Mouse (Mus musculus): ENCODE measurements at regions not wholly inside any gene's neighbourhood (a gene's known extent, or its start where the extent isn't known, plus 50 kb on each side); places are given as distances from the start of the nearest gene placed in this dataset.
A peak's percentile ranks its signal among the peaks of the same experiment; 100 is the strongest.

DNA sequence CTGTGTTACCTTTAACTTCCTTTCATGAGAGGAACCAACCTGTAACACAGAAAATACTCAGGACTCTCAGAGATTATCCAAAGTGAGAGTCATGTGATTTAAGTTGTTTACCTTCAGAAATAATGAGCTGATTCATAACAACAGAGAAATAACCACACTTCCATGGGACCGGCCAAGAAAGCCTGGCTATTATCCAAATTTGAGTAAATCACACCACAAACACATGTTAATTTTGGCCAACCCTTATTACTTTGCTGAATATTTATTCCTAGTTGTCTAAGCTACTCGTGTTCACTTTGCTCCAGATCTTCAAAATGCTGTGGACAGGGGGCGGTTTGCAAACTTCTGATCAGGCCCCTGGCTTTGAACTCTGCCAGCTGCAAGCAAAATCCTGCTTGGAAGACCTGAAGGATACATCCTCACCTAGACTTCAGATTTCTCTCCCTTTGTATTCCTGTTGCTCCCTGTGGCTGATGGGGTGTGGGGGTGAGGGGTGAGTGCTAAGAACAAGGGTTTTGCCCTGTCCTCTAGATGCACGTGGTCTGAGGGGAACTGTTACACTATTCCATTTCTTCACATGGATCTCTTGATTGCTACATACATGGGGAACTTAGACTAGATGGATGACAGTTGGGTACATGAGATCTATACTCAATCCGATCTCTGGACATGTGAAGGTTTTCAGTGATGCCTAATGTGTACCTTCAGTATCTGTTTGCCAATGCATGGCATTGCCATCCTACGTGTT, 468.2 kb downstream of the Lmo4 start:
- Histone ChIP-seq H3K27me3 (replicated peaks; ENCODE audit: control insufficient read depth, insufficient read depth, low read length) (0 out of 2 replicates have a peak, but pooled peaks cover under 1% of the 10 kb centered on the region), H3K4me2 (ENCODE audit: low read length) (no peak overlapping the region), H3K36me3 (ENCODE audit: control insufficient read depth, insufficient read depth) (no peaks in the 10 kb centered on the region), H3K4me3 (replicated peaks; ENCODE audit: low read length) (no peak overlapping the region), H3K9ac (replicated peaks; ENCODE audit: low read depth, low read length) (no peak overlapping the region), H3K27ac (ENCODE audit: low read length) (no peak overlapping the region), H3K9me3 (ENCODE audit: control insufficient read depth, low read length) (no peaks in the 10 kb centered on the region), H3K4me1 (replicated peaks; ENCODE audit: control insufficient read depth, insufficient read depth, low read length) (no peaks in the 10 kb centered on the region)
- WGBS, result 62% methylated on average over 6 of the region's 6 CpGs
- peak; percentile 67; the same call in 1 of the 2 replicates for ATAC-seq

- WGBS, result 62% methylated on average over 2 of the region's 2 CpGs
- Histone ChIP-seq H3K27me3 (replicated peaks; ENCODE audit: control insufficient read depth, insufficient read depth, low read length) (no peaks in the 10 kb centered on the region), H3K36me3 (ENCODE audit: control insufficient read depth, insufficient read depth) (no peaks in the 10 kb centered on the region)
These were observed 470.2 kb downstream of the Lmo4 start for GRCm38 (mm10) chr3:143734791-143735190.

GRCm38 (mm10) chr3:143732966-143733725, 471.9 kb downstream of the Lmo4 start:
- H3K4me3 ChIP-seq (replicated peaks; ENCODE audit: low read length), result no peak overlapping the region
- no peaks in the 10 kb centered on the region for H3K27me3 ChIP-seq (replicated peaks; ENCODE audit: control insufficient read depth, insufficient read depth, low read length)
- 0 out of 2 replicates have a peak, but pooled peaks cover 3% of the 10 kb centered on the region for H3K4me1 ChIP-seq (replicated peaks; ENCODE audit: control insufficient read depth, insufficient read depth, low read length)
- H3K27ac ChIP-seq (ENCODE audit: low read length), result no peak overlapping the region
- no peaks in the 10 kb centered on the region for H3K36me3 ChIP-seq (ENCODE audit: control insufficient read depth, insufficient read depth)
- H3K9ac ChIP-seq (replicated peaks; ENCODE audit: low read depth, low read length), result no peak overlapping the region
- H3K9me3 ChIP-seq (ENCODE audit: control insufficient read depth, low read length), result no peaks in the 10 kb centered on the region
- H3K4me2 ChIP-seq (ENCODE audit: low read length), result no peak overlapping the region
- ATAC-seq, result no peak
- WGBS, result 88% methylated on average over 8 of the region's 8 CpGs

More at GRCm38 (mm10) chr3:143734791-143735190, 470.2 kb downstream of the Lmo4 start:
- Histone ChIP-seq H3K4me2 (ENCODE audit: low read length) (no peak overlapping the region), H3K9me3 (ENCODE audit: control insufficient read depth, low read length) (no peaks in the 10 kb centered on the region), H3K4me3 (replicated peaks; ENCODE audit: low read length) (no peak overlapping the region), H3K27ac (ENCODE audit: low read length) (no peak overlapping the region), H3K4me1 (replicated peaks; ENCODE audit: control insufficient read depth, insufficient read depth, low read length) (0 out of 2 replicates have a peak, but pooled peaks cover 3% of the 10 kb centered on the region), H3K9ac (replicated peaks; ENCODE audit: low read depth, low read length) (no peak overlapping the region)
- no peak for ATAC-seq

GRCm38 (mm10) chr3:143729473-143730076, 475.4 kb downstream of the Lmo4 start:
- Histone ChIP-seq H3K9me3 (ENCODE audit: control insufficient read depth, low read length) (no peaks in the 10 kb centered on the region), H3K27me3 (replicated peaks; ENCODE audit: control insufficient read depth, insufficient read depth, low read length) (no peaks in the 10 kb centered on the region), H3K27ac (ENCODE audit: low read length) (no peak overlapping the region), H3K36me3 (ENCODE audit: control insufficient read depth, insufficient read depth) (no peaks in the 10 kb centered on the region), H3K9ac (replicated peaks; ENCODE audit: low read depth, low read length) (no peak overlapping the region), H3K4me3 (replicated peaks; ENCODE audit: low read length) (no peak overlapping the region), H3K4me2 (ENCODE audit: low read length) (no peak overlapping the region), H3K4me1 (replicated peaks; ENCODE audit: control insufficient read depth, insufficient read depth, low read length) (0 out of 2 replicates have a peak, but pooled peaks cover 3% of the 10 kb centered on the region)
- no peak; the same call in 1 of the 2 replicates for ATAC-seq
- whole genome bisulfite sequencing, result 20% methylated on average over 8 of the region's 8 CpGs

DNA sequence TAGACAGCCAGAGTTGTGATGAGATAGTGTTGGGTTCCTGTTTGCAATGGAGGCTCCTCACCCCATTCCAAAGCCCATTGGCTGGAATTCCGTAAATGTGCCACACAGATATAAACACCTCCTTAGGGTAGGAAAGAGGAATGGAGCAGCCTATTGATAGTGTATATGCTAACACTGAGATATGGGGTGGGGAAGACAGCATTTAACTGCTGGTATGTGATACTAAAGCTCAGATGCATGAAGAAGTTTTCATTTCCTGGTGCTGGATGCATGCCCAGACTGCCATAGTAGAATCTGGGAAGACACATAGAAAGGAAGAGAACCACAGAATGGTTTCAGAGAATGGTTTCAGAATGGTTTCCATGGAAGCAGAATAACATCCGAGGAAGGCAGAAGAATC, 482.4 kb downstream of the Lmo4 start:
- no peak overlapping the region for H3K4me2 ChIP-seq (ENCODE audit: low read length)
- H3K4me3 ChIP-seq (replicated peaks; ENCODE audit: low read length), result no peak overlapping the region
- ATAC-seq, result 0 out of 2 replicates have a peak, but pooled peaks have one; percentile 31
- H3K27ac ChIP-seq (ENCODE audit: low read length), result no peak overlapping the region
- no peaks in the 10 kb centered on the region for H3K36me3 ChIP-seq (ENCODE audit: control insufficient read depth, insufficient read depth)
- peaks cover 3% of the 10 kb centered on the region; the same call in 1 of the 2 replicates for H3K4me1 ChIP-seq (replicated peaks; ENCODE audit: control insufficient read depth, insufficient read depth, low read length)
- H3K27me3 ChIP-seq (replicated peaks; ENCODE audit: control insufficient read depth, insufficient read depth, low read length), result no peaks in the 10 kb centered on the region
- no peaks in the 10 kb centered on the region for H3K9me3 ChIP-seq (ENCODE audit: control insufficient read depth, low read length)
- WGBS, result 75% methylated on average over 2 of the region's 2 CpGs
- no peak overlapping the region for H3K9ac ChIP-seq (replicated peaks; ENCODE audit: low read depth, low read length)

DNA sequence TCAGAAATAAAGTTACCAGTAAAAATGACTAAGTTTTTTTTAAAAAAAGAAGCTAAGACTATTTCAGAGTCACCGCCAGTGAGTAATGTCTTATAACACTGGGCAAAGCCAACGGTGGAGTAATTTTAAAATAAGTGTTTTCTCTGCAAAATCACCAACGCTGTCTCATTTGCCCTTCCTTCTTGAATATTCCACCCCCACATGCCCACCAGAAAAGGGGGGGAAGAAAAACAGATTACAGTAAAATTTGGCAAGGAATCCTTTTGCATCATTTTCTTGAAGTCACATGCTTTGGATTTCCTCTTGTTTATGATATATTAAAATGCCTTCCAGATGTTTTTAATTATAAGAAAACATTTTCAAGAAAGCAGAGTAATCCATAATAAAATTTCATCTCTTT, 482.9 kb downstream of the Lmo4 start:
- Histone ChIP-seq H3K4me1 (replicated peaks; ENCODE audit: control insufficient read depth, insufficient read depth, low read length) (peaks cover 3% of the 10 kb centered on the region; the same call in 1 of the 2 replicates), H3K9me3 (ENCODE audit: control insufficient read depth, low read length) (no peaks in the 10 kb centered on the region), H3K4me3 (replicated peaks; ENCODE audit: low read length) (no peak overlapping the region), H3K27ac (ENCODE audit: low read length) (no peak overlapping the region), H3K9ac (replicated peaks; ENCODE audit: low read depth, low read length) (no peak overlapping the region), H3K27me3 (replicated peaks; ENCODE audit: control insufficient read depth, insufficient read depth, low read length) (no peaks in the 10 kb centered on the region), H3K36me3 (ENCODE audit: control insufficient read depth, insufficient read depth) (no peaks in the 10 kb centered on the region), H3K4me2 (ENCODE audit: low read length) (no peak overlapping the region)
- no peak for ATAC-seq
- WGBS, result 92% methylated on average over 3 of the region's 3 CpGs

- WGBS, result 84% methylated on average over 2 of the region's 2 CpGs
- no peak for ATAC-seq
- Histone ChIP-seq H3K36me3 (ENCODE audit: control insufficient read depth, insufficient read depth) (no peaks in the 10 kb centered on the region), H3K27ac (ENCODE audit: low read length) (no peak overlapping the region), H3K4me1 (replicated peaks; ENCODE audit: control insufficient read depth, insufficient read depth, low read length) (no peaks in the 10 kb centered on the region), H3K27me3 (replicated peaks; ENCODE audit: control insufficient read depth, insufficient read depth, low read length) (no peaks in the 10 kb centered on the region), H3K9ac (replicated peaks; ENCODE audit: low read depth, low read length) (no peak overlapping the region), H3K4me3 (replicated peaks; ENCODE audit: low read length) (no peak overlapping the region), H3K4me2 (ENCODE audit: low read length) (no peak overlapping the region), H3K9me3 (ENCODE audit: control insufficient read depth, low read length) (peaks cover 2% of the 10 kb centered on the region; the same call in 1 of the 2 replicates)
These were observed 491.8 kb downstream of the Lmo4 start for GRCm38 (mm10) chr3:143713183-143713582.

GRCm38 (mm10) chr3:143710805-143711469, 494.1 kb downstream of the Lmo4 start:
- H3K4me2 ChIP-seq (ENCODE audit: low read length), result no peak overlapping the region
- WGBS, result 22% methylated on average over 16 of the region's 16 CpGs

More at GRCm38 (mm10) chr3:143710805-143711469, 494.1 kb downstream of the Lmo4 start:
- H3K4me3 ChIP-seq (replicated peaks; ENCODE audit: low read length), result no peak overlapping the region
- no peak overlapping the region for H3K27ac ChIP-seq (ENCODE audit: low read length)
- no peaks in the 10 kb centered on the region for H3K27me3 ChIP-seq (replicated peaks; ENCODE audit: control insufficient read depth, insufficient read depth, low read length)
- H3K9ac ChIP-seq (replicated peaks; ENCODE audit: low read depth, low read length), result no peak overlapping the region
- no peaks in the 10 kb centered on the region for H3K4me1 ChIP-seq (replicated peaks; ENCODE audit: control insufficient read depth, insufficient read depth, low read length)
- peaks cover 2% of the 10 kb centered on the region; the same call in 1 of the 2 replicates for H3K9me3 ChIP-seq (ENCODE audit: control insufficient read depth, low read length)
- no peaks in the 10 kb centered on the region for H3K36me3 ChIP-seq (ENCODE audit: control insufficient read depth, insufficient read depth)
- ATAC-seq, result 0 out of 2 replicates have a peak, but pooled peaks have one; percentile 18

All from forebrain, embryonic 16.5 days (tissue).